14 mouse cellular contexts compared by ENCODE assay signal in genomic region chr1:95174013-95174582, GRCm38 (mm10).
"Had no signal": no experiment of that assay in that cellular context is flagged by ENCODE, and none has a peak within 500 bp of the region (broad histone marks: within the 10 kb centered on the region; RNA-seq: fewer than 3 reads in every experiment).

No protein-coding gene starts in this region.

- H3K36me3 ChIP-seq: liver, embryonic 12.5 days; midbrain, embryonic 12.5 days; neural tube, embryonic 12.5 days had no signal

- H3K9me3 ChIP-seq: liver, embryonic 12.5 days; midbrain, embryonic 12.5 days; neural tube, embryonic 12.5 days had no signal

- H3K9ac ChIP-seq: liver, embryonic 12.5 days; liver, embryonic 14.5 days; lung, embryonic 14.5 days; midbrain, embryonic 12.5 days; neural tube, embryonic 12.5 days had no signal

- ATAC-seq: liver, embryonic 12.5 days had no signal

- H3K27me3 ChIP-seq: liver, embryonic 12.5 days; midbrain, embryonic 12.5 days; neural tube, embryonic 12.5 days had no signal

- H3K27ac ChIP-seq: liver, embryonic 12.5 days; liver, embryonic 14.5 days; midbrain, embryonic 12.5 days; neural tube, embryonic 12.5 days had no signal

- H3K4me1 ChIP-seq: liver, embryonic 12.5 days; midbrain, embryonic 12.5 days; neural tube, embryonic 12.5 days had no signal

- DNase-seq: lung, adult 18-20 months; lung, embryonic 14.5 days; lung, postnatal 10 days; lung, postnatal 4 days; right cerebral cortex, postnatal 14 days; right cerebral cortex, postnatal 4 days; spleen, adult 18-20 months; thymus, adult 18-20 months; thymus, postnatal 14 days; thymus, postnatal 36 days had no signal

- H3K4me2 ChIP-seq: liver, embryonic 12.5 days; lung, embryonic 14.5 days; midbrain, embryonic 12.5 days; neural tube, embryonic 12.5 days had no signal

- H3K4me3 ChIP-seq: liver, embryonic 12.5 days; midbrain, embryonic 12.5 days; neural tube, embryonic 12.5 days had no signal
